Mouse (Mus musculus) lung, adult 2 months (tissue): ENCODE results near the gene Chd2.

Experiments
- CTCF ChIP-seq: fragments of 200-500 bp; IDR thresholded peaks from 2 replicates; pipeline ENCODE4 v1.5.1; 2011; ENCODE audit warnings: mild to moderate bottlenecking, low read length, control low read depth; ENCODE audit not compliant: insufficient read depth
- POLR2A ChIP-seq: fragments of 200-500 bp; IDR thresholded peaks from 2 replicates; pipeline ENCODE4 v1.6.1; 2011; ENCODE audit warnings: low read depth, mild to moderate bottlenecking, control low read depth, low read length, borderline replicate concordance; ENCODE audit errors: extremely low read depth

- TF ChIP-seq POLR2A: no peak
- no peak for TF ChIP-seq CTCF
Measured at GRCm38 (mm10) chr7:73545004-73545403, 3.4 kb upstream of the Chd2 start.
